In genomic region chr5:83238848-83239452, GRCm38 (mm10) we compare ENCODE assay signal across 25 mouse cellular contexts.
DNase-seq lines count a peak whose midpoint lies in the region; ATAC-seq lines count a peak whose summit lies in the region.
"Had no signal": no experiment of that assay in that cellular context is flagged by ENCODE, and none has a peak within 500 bp of the region (broad histone marks: within the 10 kb centered on the region; RNA-seq: fewer than 3 reads in every experiment).

No protein-coding gene starts in this region.

- H3K9ac ChIP-seq in forebrain, embryonic 11.5 days (ENCODE audit: low read length), result no peak overlapping the region
- no peak overlapping the region for H3K9ac ChIP-seq in kidney, embryonic 15.5 days
- H3K9ac ChIP-seq: embryonic facial prominence, embryonic 13.5 days; forebrain, embryonic 15.5 days; limb, embryonic 12.5 days; liver, postnatal 0 days had no signal

- peak; percentile 53 for ATAC-seq in forebrain, embryonic 11.5 days (replicated peaks; ENCODE audit: low FRiP score)
- ATAC-seq in kidney, embryonic 15.5 days (replicated peaks; ENCODE audit: low FRiP score), result peak; percentile 98
- ATAC-seq: forebrain, embryonic 15.5 days; liver, postnatal 0 days; lung, postnatal 0 days had no signal

- no peak overlapping the region for H3K27ac ChIP-seq in forebrain, embryonic 11.5 days (ENCODE audit: low read depth, low read length)
- no peak overlapping the region for H3K27ac ChIP-seq in forebrain, embryonic 10.5 days
- no peak overlapping the region for H3K27ac ChIP-seq in kidney, embryonic 15.5 days
- H3K27ac ChIP-seq: embryonic facial prominence, embryonic 13.5 days; forebrain, embryonic 15.5 days; limb, embryonic 12.5 days; macrophage; stomach, postnatal 0 days had no signal

- H3K36me3 ChIP-seq in forebrain, embryonic 11.5 days (ENCODE audit: control insufficient read depth, insufficient read depth, low read length), result no peaks in the 10 kb centered on the region
- H3K36me3 ChIP-seq in forebrain, embryonic 10.5 days (replicated peaks), result no peaks in the 10 kb centered on the region
- no peaks in the 10 kb centered on the region for H3K36me3 ChIP-seq in kidney, embryonic 15.5 days
- H3K36me3 ChIP-seq: embryonic facial prominence, embryonic 13.5 days; forebrain, embryonic 15.5 days; limb, embryonic 12.5 days had no signal

- H3K9me3 ChIP-seq in forebrain, embryonic 11.5 days (ENCODE audit: control insufficient read depth, low read length), result no peaks in the 10 kb centered on the region
- no peaks in the 10 kb centered on the region for H3K9me3 ChIP-seq in forebrain, embryonic 10.5 days
- no peaks in the 10 kb centered on the region for H3K9me3 ChIP-seq in kidney, embryonic 15.5 days (replicated peaks)
- H3K9me3 ChIP-seq: embryonic facial prominence, embryonic 13.5 days; forebrain, embryonic 15.5 days; limb, embryonic 12.5 days had no signal

- no peak overlapping the region for H3K4me2 ChIP-seq in forebrain, embryonic 11.5 days (ENCODE audit: low read depth, low read length, severe bottlenecking)
- no peak overlapping the region for H3K4me2 ChIP-seq in kidney, embryonic 15.5 days
- H3K4me2 ChIP-seq: embryonic facial prominence, embryonic 13.5 days; forebrain, embryonic 15.5 days; heart, embryonic 11.5 days; limb, embryonic 12.5 days; liver, embryonic 11.5 days had no signal

- no peaks in the 10 kb centered on the region for H3K4me1 ChIP-seq in forebrain, embryonic 11.5 days (replicated peaks; ENCODE audit: control insufficient read depth, insufficient read depth, low read length)
- H3K4me1 ChIP-seq in forebrain, embryonic 10.5 days, result peaks cover 8% of the 10 kb centered on the region
- H3K4me1 ChIP-seq in kidney, embryonic 15.5 days, result no peaks in the 10 kb centered on the region
- H3K4me1 ChIP-seq: embryonic facial prominence, embryonic 13.5 days; forebrain, embryonic 15.5 days; limb, embryonic 12.5 days had no signal

- no peak overlapping the region for H3K4me3 ChIP-seq in forebrain, embryonic 11.5 days (ENCODE audit: low read depth, low read length)
- no peak overlapping the region for H3K4me3 ChIP-seq in forebrain, embryonic 10.5 days
- H3K4me3 ChIP-seq in kidney, embryonic 15.5 days (replicated peaks), result no peak overlapping the region
- H3K4me3 ChIP-seq: embryonic facial prominence, embryonic 13.5 days; forebrain, embryonic 15.5 days; limb, embryonic 12.5 days had no signal

- H3K27me3 ChIP-seq in forebrain, embryonic 11.5 days (ENCODE audit: control insufficient read depth, insufficient read depth, low read length), result no peaks in the 10 kb centered on the region
- H3K27me3 ChIP-seq in forebrain, embryonic 10.5 days (ENCODE audit: poor library complexity, severe bottlenecking), result no peaks in the 10 kb centered on the region
- H3K27me3 ChIP-seq in kidney, embryonic 15.5 days, result no peaks in the 10 kb centered on the region
- H3K27me3 ChIP-seq: embryonic facial prominence, embryonic 13.5 days; forebrain, embryonic 15.5 days; limb, embryonic 12.5 days had no signal

- DNase-seq in forebrain, embryonic 11.5 days (ENCODE audit: low spot score), result no peak
- no peak for DNase-seq in forebrain, embryonic 10.5 days (ENCODE audit: extremely low spot score, low spot score)
- no peak for DNase-seq in kidney, postnatal 14 days
- peak; percentile 62 for DNase-seq in Muller cell, postnatal 12 days (ENCODE audit: inconsistent ontology term)
- DNase-seq in mesoderm, embryonic 11.5 days (ENCODE audit: low read depth, low spot score), result peak; percentile 4
- DNase-seq in adipocyte (ENCODE audit: low spot score), result no peak
- DNase-seq: adrenal gland, postnatal 25 days; cerebellum, adult 9-10 months; gastrocnemius, postnatal 14 days; heart, adult 11 months; kidney, postnatal 10 days; layer of hippocampus, postnatal 36 days; liver, postnatal 0 days; midbrain, embryonic 14.5 days; thymus, adult 2 months; thymus, postnatal 4 days had no signal

- WGBS in forebrain, embryonic 11.5 days, result 18% methylated on average over 5 of the region's 5 CpGs
- WGBS in forebrain, embryonic 10.5 days, result 41% methylated on average over 5 of the region's 5 CpGs
- 72% methylated on average over 5 of the region's 5 CpGs for WGBS in kidney, embryonic 15.5 days

Comparison
In these comparisons a context has a peak if more than half of its experiments do, and no peak if none do; other contexts are left out.
1. DNase-seq: peak in Muller cell, postnatal 12 days (single experiment) and mesoderm, embryonic 11.5 days (single experiment); none in forebrain, embryonic 11.5 days (single experiment), forebrain, embryonic 10.5 days (single experiment), kidney, postnatal 14 days (single experiment) and adipocyte (single experiment).